Mouse (Mus musculus) thymus, adult 18-20 months (tissue): Measurements from ENCODE around the gene Kcnj5.

Experiments
- DNase-seq, 2 experiments: peaks; one replicate each; pipeline ENCODE4 v3.0.0; 2022; ENCODE audit warnings: mixed read lengths in 2 of 2

Gene Kcnj5

GRCm38 (mm10) chr9:32344051-32344450 is at the start of gene Kcnj5:
TSS of gene Kcnj5 (minus strand) at chr9:32344350.
- DNase-seq: no peak

- no peak for DNase-seq
Observed at GRCm38 (mm10) chr9:32392716-32393115, 48.6 kb upstream of the Kcnj5 start.

- DNase-seq: no peak
Observed at GRCm38 (mm10) chr9:32391701-32392100, 47.6 kb upstream of the Kcnj5 start.

GRCm38 (mm10) chr9:32391092-32391491 is 46.9 kb upstream of the Kcnj5 start:
- DNase-seq: peak in 1 of 2 experiments; percentile 17

- no peak for DNase-seq
Observed at GRCm38 (mm10) chr9:32388120-32388519, 44.0 kb upstream of the Kcnj5 start.

GRCm38 (mm10) chr9:32384906-32385305 is 40.8 kb upstream of the Kcnj5 start:
- DNase-seq: no peak

GRCm38 (mm10) chr9:32376863-32377590 is 32.9 kb upstream of the Kcnj5 start:
- DNase-seq: no peak

GRCm38 (mm10) chr9:32376031-32376430 is 31.9 kb upstream of the Kcnj5 start:
- DNase-seq: no peak

- no peak for DNase-seq
Observed at GRCm38 (mm10) chr9:32373656-32374055, 29.5 kb upstream of the Kcnj5 start.

- no peak for DNase-seq
Observed at GRCm38 (mm10) chr9:32372202-32372601, 28.1 kb upstream of the Kcnj5 start, which contains the start of gene Kcnj1. TSS of gene Kcnj1 (plus strand) at chr9:32372493.

- no peak for DNase-seq
Observed at GRCm38 (mm10) chr9:32369388-32369787, 25.2 kb upstream of the Kcnj5 start.

- DNase-seq: no peak
Observed at GRCm38 (mm10) chr9:32368812-32369211, 24.7 kb upstream of the Kcnj5 start.

GRCm38 (mm10) chr9:32360770-32361169 is 16.6 kb upstream of the Kcnj5 start:
- no peak for DNase-seq

- peak in 1 of 2 experiments; percentile 18 for DNase-seq
Observed at GRCm38 (mm10) chr9:32350332-32350731, 6.2 kb upstream of the Kcnj5 start.

- no peak for DNase-seq
Observed at GRCm38 (mm10) chr9:32349344-32349743, 5.2 kb upstream of the Kcnj5 start.

GRCm38 (mm10) chr9:32348096-32348495 is 3.9 kb upstream of the Kcnj5 start:
- DNase-seq: no peak

GRCm38 (mm10) chr9:32344489-32344888 is 339 bp upstream of the Kcnj5 start:
- DNase-seq: no peak

- DNase-seq: no peak
Observed at GRCm38 (mm10) chr9:32342929-32343328, 1.2 kb downstream of the Kcnj5 start.

- DNase-seq: no peak
Observed at GRCm38 (mm10) chr9:32340831-32341230, 3.3 kb downstream of the Kcnj5 start.

GRCm38 (mm10) chr9:32335389-32336150 is 8.6 kb downstream of the Kcnj5 start:
- DNase-seq: no peak

GRCm38 (mm10) chr9:32331162-32331561 is 13.0 kb downstream of the Kcnj5 start:
- no peak for DNase-seq

GRCm38 (mm10) chr9:32328777-32329176 is 15.4 kb downstream of the Kcnj5 start:
- DNase-seq: no peak

- DNase-seq: no peak
Observed at GRCm38 (mm10) chr9:32323610-32324009, 20.5 kb downstream of the Kcnj5 start.

GRCm38 (mm10) chr9:32320167-32320566 is 24.0 kb downstream of the Kcnj5 start:
- DNase-seq: no peak
